Mouse (Mus musculus) retina, embryonic 14.5 days (tissue): Measurements from ENCODE around the gene Sec22a.
A peak's percentile ranks its signal among the peaks of the same experiment; 100 is the strongest.

Experiments
- DNase-seq: peaks from one replicate; pipeline ENCODE4 v3.0.0-alpha.2; 2015; ENCODE audit warnings: low spot score

Gene Sec22a

DNA sequence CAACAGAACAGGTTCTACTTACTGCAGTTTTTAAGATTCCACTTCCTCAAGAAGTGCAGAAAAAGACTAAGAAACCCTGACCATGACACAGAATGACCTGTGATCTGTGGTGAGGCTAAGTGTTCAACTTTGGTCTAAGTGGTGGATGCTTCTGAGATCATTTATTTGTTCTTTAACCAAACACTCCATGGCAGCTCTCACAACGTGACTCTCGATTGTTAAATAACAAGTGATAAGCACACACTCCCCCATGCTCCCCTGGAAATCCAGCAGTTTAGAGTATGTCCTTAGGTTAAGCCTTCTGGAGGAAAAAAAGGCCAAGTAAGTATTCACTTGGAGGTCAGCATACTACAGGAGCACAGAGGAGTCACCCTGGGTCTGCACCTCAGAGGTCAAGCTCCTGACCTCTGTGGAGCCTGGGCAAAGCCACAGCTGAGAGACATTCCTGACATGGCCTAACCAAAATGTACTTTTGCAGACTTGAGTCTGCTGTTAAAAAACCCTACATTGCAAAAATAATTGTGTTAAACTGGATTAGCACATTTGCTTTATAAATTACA lies 53.1 kb downstream of the Sec22a start:
- DNase-seq: no peak

DNA sequence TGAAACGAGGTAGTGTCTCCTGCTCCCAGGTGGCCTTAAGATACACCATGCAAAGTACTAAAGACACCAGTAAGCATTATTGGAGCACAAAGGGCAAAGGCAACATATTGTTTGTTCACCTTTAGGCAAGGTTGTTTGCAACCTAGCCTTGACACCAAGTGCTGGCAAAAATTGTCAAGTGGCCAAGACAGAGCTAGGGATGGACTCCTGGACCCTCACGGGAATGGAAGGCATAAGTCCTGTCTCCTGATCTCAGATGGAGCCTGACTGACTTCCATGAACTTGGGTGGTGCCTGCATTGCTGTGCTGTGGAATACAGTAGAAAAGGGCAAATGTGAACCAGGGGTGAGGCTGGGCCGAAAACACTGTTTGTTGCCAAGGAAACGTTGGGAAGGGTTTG lies 54.1 kb downstream of the Sec22a start:
- no peak for DNase-seq

DNA sequence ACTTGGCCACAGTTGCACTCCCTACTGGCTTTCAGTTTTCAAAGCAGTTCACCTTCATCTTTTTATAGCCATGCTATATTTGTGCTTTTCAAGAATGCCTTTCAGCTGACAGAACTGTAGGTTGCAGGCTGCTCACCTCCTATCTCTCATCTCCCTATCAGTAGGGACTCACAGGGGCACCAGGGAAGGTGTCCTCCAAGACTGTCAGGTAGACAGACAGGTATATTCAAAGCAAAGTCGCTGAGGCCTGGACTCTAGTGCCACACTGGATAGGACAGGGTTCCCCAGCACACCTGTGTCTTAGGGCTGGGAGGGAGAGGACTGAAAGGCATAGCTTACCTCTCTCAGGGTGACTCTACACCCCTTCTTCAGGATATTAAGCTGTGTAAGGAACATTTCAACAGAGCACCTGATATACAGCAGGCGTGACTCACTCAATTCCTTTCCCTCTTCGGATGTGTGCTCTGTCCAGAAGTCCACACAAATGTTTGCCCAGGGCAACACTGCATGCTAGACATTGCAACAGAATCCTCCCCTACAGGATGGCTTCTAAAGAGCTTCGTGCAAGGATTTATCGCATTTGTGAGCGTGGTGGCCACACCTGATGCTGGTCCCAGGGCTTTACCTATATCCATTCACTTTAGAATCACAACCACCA lies 55.1 kb downstream of the Sec22a start:
- no peak for DNase-seq

DNA sequence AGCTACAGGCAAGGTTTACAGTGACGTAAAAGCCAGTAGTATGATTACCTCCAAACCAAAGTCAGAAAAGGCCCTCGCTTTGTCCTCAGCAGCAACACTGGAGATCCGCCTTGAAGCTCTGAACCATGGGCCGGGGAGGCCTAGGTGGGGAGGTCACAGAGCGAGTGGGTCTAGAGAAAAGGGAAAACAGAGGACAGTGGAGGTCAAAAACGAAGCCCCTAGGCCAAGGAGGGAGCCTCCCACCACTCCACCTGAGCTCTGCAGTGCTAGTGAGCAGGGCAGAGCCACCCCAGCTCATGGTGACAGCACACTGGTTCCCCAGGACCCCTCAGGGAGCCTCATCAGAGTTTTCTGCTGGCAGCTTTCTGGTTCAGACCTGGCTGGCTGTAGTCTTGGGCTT lies 55.7 kb downstream of the Sec22a start:
- no peak for DNase-seq

DNA sequence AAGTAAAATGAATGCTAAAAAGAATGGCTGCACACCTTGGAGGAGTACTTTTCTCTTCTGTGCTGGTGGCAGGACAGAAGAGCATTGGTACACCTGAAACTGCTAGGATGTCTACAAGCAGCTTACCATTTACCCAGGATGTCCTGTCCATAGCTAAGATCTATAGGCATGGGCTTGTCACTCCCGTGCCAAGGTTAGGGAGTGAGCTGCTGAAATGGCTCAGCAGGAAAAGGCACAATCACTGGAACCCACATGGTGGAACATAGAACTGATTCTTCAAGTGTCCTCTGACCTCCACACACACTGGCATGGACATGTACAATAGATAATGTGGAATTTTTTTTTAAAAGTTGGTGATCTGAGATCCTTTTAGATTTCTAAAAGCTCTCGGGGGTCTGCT lies 56.4 kb downstream of the Sec22a start:
- DNase-seq: no peak

DNA sequence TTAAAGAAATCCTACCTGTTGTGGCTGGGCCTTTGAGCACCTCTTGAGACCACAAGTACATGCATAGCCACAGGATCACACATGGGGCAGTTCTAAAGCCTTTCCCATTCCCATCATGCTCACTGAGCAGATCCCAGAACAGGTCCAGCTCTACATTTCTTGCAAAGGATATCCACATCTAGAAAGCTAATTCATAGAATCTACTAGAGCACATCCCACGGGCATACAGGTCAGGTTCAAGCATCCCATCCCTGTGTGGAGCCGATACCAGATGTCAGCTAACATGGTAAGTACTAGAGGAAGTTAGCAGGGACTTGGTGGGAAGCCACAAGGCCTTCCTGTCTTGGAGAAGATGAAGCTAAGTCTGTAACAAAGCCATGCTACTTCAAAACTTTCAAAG lies 57.1 kb downstream of the Sec22a start:
- no peak for DNase-seq

DNA sequence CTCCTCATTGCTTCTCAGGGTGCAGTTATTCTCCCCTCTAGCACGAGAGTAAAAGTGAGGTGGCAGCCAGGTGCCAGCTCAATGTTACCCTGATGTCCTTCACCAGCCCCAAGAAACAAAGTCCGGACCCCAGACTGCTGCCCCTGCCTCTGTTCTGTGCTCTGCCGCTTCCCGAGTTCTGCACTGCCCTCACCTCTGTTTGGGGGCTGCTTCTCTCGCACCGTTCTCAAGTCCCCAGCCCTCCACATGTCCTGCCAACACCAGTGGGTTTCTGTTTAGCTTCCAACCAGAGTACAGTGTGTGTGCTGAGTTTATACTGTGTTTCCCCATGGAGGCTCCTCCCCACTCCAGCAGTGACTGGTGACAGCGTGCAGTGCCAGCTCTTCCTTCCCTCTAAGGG lies 58.5 kb downstream of the Sec22a start:
- DNase-seq: no peak

DNA sequence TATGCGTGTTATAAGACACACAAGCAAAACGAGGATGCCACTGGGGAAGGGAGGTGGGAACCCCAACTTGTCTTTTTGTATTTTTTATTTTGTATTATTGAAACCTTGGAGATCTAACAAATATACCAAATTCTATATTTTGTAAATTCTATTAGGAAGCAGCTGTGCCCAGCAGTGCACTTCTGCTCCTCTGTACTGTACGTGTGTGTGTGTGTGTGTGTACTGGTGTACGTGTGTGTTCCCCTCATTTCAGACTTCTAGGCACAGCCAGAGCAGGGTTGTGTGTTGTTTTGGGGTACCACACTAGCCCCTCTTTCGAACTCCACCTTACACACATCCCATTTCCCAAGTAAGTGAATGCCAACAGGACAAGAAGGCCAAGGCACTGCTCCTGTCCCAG lies 59.3 kb downstream of the Sec22a start:
- DNase-seq: no peak

DNA sequence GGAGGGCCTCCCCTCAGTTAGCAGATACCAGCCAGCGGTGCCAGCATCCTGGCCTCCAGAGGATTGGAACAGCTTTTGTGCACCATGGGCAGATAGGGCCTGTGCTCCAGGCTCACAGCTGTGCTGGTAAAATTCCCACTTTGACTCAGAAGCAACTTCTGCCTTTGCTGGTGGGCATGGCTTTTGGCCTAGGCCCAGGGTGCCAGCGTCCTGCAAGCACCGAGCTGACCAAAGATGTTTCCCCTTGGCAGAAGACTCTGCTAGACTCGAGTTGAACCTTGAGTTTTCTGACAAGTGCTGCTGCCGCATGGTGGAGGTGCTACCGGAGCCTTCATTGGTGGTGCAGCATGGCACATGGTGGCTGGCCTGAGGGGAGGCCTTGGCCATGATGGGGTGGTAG lies 60.0 kb downstream of the Sec22a start:
- DNase-seq: no peak

DNA sequence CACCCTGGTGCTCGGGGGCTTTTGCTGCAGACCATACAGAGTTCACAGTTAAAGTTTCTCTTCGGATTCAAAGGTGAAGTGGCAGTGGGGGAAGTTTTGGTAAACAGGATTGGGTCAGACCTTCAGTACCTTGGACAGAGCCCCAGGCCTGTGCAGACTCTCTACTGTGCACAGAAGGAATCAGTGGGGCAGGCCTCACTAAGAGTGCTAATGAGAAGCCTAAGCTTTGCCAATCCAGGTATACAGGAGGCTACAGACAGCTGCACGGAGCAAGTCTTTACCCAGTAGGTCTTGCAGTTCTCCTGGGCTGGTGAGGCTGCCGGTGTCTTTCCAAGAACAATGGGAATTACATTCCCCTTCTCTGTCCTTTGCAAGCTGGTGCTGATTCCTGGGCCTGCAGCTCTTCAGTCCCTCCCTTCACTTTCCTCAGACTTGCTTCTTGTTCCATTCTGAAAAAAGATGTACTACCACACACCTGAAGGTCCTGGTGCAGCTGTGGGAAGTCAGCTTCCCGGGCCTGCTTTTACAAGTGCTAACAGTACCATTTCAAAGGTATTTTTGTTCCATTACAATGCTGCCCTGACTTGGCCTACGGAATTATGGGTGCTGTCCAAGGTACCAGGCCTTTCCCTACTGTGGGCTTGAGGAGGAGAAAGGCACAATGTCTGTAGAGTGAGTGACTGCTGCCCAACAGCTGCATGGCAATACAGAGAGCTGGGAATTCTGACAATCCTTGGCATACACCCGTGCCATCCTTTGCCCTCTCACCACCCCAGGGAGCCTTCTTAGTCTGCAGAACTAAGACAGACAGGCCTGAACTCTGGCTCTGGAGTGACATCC lies 61.1 kb downstream of the Sec22a start:
- peak; percentile 51 for DNase-seq

DNA sequence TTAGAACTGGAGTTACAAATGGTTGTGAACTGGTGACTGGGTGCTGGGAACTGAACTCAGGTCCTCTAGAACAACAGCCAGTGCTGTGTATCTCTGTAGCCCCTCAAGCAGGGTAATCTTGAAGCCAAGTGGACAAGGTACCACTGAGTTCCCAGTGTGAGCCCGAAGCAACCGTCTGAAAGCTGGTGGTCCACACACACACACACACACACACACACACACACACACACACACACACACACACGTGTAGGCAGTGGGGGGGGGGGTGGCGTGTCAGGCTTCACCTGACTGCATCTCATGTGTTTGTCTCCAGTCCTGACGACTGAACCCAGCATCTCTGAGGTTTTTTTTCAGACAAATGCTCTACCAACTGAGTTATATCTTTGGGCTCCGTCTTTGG lies 63.6 kb downstream of the Sec22a start:
- no peak for DNase-seq

DNA sequence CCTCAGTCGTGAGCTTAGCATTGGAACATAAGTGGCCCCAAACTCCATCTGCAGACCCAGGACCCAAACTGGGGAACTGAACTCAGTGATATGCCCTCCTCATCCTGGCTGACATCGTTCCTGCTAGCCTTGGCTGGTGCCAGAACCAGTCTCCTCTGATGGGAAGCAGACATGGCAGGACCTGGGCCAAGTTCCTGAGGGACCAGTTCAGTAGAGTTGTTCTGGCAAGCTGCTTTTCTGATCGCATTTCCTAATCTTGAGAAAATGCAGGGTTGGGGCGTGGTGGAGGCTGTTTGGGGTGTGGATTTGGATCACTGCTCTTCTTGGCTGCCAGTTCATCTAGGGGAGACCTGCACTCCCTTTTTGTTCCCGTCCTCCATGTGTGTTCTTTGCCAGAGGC lies 65.9 kb downstream of the Sec22a start:
- no peak for DNase-seq

DNA sequence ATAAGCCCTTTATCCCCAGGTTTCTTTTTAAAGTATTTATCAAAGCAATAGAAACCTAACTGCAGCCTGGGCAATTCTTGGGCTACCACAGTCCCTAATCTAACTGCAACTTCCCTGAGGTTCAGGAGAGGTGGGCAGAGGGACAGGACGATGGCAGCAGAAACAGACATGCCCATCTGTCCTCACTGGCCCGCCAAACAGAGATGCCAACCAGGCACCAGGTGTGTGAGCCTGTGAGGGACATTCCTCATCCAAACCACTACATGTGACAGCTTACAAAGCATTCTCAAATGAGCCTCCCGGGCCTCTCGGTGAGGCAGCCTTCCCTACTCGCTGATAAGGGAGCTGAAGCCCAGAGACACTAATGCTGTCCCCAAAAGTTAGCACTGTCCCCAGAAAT lies 76.5 kb downstream of the Sec22a start:
- DNase-seq: no peak

DNA sequence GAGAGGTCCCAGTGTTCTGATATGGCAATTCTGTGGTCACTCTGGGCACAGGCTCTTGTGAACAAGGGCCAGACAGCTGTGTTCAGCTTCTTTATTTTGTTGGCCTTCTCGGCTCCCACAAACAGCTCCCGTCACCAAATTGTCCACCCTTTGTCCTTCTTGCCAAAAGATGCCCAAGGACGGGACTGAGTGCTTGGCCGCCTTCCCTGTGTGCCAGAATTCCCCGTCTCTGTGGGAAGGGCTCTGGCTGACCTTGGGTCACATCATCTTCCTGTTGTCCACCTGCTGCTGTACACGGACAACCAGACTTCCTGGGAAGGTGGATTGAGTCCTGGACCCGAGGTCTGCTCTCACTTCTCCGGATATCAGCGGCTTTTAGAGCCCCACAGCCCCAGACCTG lies 77.9 kb downstream of the Sec22a start:
- no peak for DNase-seq

DNA sequence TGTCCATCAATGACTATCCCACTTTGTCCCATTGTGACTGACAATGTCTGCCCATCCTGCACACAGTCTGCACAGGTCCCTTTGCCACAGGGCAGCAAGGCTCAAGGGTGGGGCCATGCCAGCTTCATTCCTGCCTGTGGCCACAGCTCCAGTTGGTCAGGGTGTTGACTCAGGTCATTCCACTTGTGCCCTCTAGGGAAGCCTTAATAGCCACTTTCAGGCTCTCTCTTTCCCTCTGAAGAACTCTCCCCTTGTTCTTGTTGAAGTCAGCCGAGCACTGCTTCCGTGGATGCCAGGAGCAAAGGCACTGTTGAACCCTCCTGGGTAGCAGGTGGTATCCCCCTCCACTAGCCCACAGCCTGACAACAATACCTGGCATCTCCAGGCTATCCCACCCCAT lies 81.3 kb downstream of the Sec22a start:
- DNase-seq: no peak

DNA sequence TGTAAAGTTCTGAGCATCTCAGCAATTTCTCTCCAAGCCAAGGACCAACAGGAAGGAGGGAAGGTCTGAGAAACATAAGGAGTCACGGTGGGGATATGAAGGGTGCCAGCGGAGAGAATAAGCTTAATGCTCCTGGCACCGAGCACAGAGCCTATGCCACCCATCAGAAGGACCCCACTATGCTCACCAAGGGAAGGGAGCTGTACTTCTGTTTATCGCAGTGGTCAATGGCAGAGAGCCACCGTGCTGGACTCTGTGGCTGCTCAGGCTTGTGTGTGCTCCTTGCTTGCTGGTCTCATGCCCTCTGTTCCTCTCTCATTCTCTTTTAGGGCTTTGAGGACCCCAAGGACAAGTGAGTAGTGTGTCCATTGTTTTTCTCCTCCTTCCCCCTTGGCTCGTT lies 85.6 kb downstream of the Sec22a start:
- DNase-seq: no peak

DNA sequence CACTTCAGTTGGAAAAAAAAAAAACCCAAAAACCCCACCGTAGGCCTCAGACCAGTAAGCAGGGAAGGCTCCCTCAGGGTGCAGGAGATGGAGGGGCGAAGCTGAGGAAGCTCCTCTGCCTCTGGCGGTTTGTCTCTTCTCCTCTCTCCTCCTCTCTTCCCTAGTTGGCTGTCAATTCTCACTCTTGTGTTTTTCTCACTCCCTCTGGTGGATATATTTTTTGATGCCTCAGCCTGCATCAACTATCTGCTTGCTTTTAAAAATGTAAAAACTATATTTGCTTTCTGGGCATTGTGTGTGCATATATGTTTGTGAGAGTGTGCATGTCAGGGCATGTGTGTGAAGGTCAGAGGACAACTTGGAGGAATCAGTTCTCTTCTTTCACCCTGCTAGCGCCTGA lies 91.3 kb downstream of the Sec22a start:
- DNase-seq: no peak

DNA sequence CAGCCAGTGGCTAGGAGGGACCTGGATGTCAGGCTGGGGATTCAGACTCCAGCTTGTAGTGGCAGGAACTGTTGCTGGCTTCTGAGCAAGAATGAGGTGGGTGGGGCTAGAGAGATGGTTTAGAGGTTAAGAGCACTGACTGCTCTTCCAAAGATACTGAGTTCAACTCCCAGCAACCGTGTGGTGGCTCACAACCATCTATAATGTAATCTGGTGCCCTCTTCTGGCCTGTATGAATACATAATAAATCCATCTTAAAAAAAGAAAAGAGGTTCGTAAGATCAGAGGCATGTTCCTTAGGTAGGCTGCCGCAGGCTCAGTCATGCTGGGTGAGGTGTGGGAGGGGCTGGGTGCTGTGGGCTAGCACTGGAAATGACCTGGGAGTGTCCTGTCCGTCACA lies 92.1 kb downstream of the Sec22a start:
- peak; percentile 38 for DNase-seq

DNA sequence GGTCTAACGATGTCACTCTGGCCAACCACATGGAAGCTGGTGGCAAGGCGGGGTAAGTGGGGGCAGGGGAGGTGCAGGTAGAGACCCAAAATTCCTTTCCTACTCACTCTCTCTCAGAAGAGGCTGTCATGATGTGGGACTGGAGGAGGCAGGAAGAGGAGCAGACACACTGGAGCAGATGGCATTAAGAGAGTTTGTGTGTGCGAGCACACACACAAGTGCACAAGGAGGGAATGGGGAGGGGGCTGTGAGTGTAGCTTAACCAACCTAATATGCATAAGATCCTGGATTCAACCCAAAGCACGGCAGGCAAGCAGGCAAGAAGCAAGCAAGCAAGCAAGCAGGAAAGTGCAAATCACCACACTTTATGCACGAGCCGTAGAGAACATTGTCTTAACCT lies 92.8 kb downstream of the Sec22a start:
- DNase-seq: no peak

DNA sequence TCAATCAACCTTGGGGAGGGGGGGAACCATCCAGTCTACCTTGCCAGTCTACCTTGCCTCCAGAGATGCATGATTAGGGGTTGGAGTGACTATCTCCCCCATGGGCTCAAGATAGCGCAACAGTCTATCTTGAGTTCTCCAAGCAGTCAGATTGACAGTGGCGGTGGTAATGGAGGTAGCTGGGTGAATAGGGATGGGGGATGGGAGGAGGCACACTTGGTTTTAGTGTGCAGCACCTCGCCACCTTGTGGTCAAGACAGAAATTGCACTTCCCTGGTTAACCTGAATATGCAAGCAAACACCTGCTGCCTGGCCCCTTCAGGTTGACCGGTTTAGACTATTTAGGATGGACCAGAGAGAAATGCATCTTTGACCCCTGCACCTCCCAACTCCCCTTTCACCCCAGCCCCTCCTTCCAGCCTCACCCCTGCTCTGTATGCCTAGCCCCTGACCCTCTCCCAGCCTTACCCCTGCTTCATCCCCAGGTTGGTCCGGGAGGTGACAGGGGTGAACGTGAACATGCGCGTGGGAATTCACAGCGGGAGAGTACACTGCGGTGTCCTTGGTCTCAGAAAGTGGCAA lies 93.3 kb downstream of the Sec22a start:
- peak; percentile 96 for DNase-seq
